Mouse (Mus musculus) MEL (cell line): ENCODE measurements around the gene Ier3. TPM values are rescaled to one million over a fixed set of nuclear protein-coding genes. Genes with fewer than 3 reads are reported as not detected.
A peak's percentile ranks its signal among the peaks of the same experiment; 100 is the strongest.

Source experiments
- DNase-seq: peaks from one replicate; pipeline ENCODE4 v3.0.0; 2011; ENCODE audit warnings: low read depth, low spot score
- H3K27ac ChIP-seq: 2 replicates; pipeline ENCODE4 v1.5.1; 2012; ENCODE audit warnings: low read depth, mild to moderate bottlenecking, control low read depth, low read length, moderate library complexity; ENCODE audit not compliant: control insufficient read depth
- H3K27me3 ChIP-seq, 2 experiments: fragments of 150-350 bp in 1 of 2; sonication (generic) in 1 of 2; 2 replicates each; pipeline ENCODE4 v1.6.1; 2012; ENCODE audit warnings: low read length in 2 of 2, mild to moderate bottlenecking in 2 of 2, improper control_type of control experiment in 1 of 2, moderate library complexity in 1 of 2; ENCODE audit not compliant: insufficient read depth in 2 of 2, control insufficient read depth in 1 of 2
- H3K36me3 ChIP-seq, 2 experiments: 2 replicates each; pipeline ENCODE4 v1.6.1; 2012 to 2014; ENCODE audit warnings: low read length in 2 of 2, improper control_type of control experiment in 1 of 2, inconsistent platforms in 1 of 2, mild to moderate bottlenecking in 1 of 2; ENCODE audit not compliant: insufficient read depth in 2 of 2, control insufficient read depth in 1 of 2
- H3K4me1 ChIP-seq, 2 experiments: fragments of 150-350 bp in 1 of 2; sonication (generic) in 1 of 2; 2 replicates each; pipeline ENCODE4 v1.6.1; 2012; ENCODE audit warnings: low read length in 2 of 2, improper control_type of control experiment in 1 of 2, mild to moderate bottlenecking in 1 of 2; ENCODE audit not compliant: insufficient read depth in 2 of 2, control insufficient read depth in 1 of 2
- H3K4me3 ChIP-seq, 2 experiments: fragments of 150-350 bp in 1 of 2; sonication (generic) in 1 of 2; 2 replicates each; pipeline ENCODE4 v1.5.1; 2012; ENCODE audit warnings: low read depth in 2 of 2, low read length in 2 of 2, mild to moderate bottlenecking in 2 of 2, moderate library complexity in 2 of 2, control low read depth in 1 of 2, improper control_type of control experiment in 1 of 2; ENCODE audit not compliant: control insufficient read depth in 1 of 2, insufficient read depth in 1 of 2
- H3K79me2 ChIP-seq: 2 replicates; pipeline ENCODE4 v1.6.1; 2012; ENCODE audit warnings: mild to moderate bottlenecking, low read length, moderate library complexity; ENCODE audit not compliant: control insufficient read depth, poor library complexity, insufficient read depth
- H3K9ac ChIP-seq: 2 replicates; pipeline ENCODE4 v1.6.1; 2012; ENCODE audit warnings: low read depth, mild to moderate bottlenecking, control low read depth, low read length, moderate library complexity; ENCODE audit not compliant: control insufficient read depth, poor library complexity, severe bottlenecking
- H3K9me3 ChIP-seq: fragments of 150-350 bp; sonication (generic); replicated peaks from 2 replicates; pipeline ENCODE4 v1.6.1; 2012; ENCODE audit warnings: mild to moderate bottlenecking, low read length, improper control_type of control experiment, moderate library complexity; ENCODE audit not compliant: insufficient read depth
- BHLHE40 ChIP-seq: IDR thresholded peaks from 2 replicates; pipeline ENCODE4 v1.6.1; 2012; ENCODE audit warnings: low read depth, mild to moderate bottlenecking, inconsistent platforms, low read length, improper control_type of control experiment, borderline replicate concordance
- CHD1 ChIP-seq: IDR thresholded peaks from 2 replicates; pipeline ENCODE4 v1.6.1; 2012; ENCODE audit warnings: low read depth, mild to moderate bottlenecking, inconsistent platforms, low read length, improper control_type of control experiment
- CHD2 ChIP-seq: IDR thresholded peaks from 2 replicates; pipeline ENCODE4 v1.6.1; 2011; ENCODE audit warnings: low read length, improper control_type of control experiment
- CTCF ChIP-seq, 3 experiments: IDR thresholded peaks in 2 of 3; conservative IDR thresholded peaks in 1 of 3; 2 replicates each; pipeline ENCODE4 v1.5.1; 2011 to 2012; ENCODE audit warnings: low read length in 3 of 3, low read depth in 2 of 3, mild to moderate bottlenecking in 2 of 3, improper control_type of control experiment in 1 of 3, inconsistent platforms in 1 of 3, mixed read lengths in 1 of 3, moderate library complexity in 1 of 3; ENCODE audit not compliant: control insufficient read depth in 1 of 3, insufficient read depth in 1 of 3, poor library complexity in 1 of 3, severe bottlenecking in 1 of 3
- E2F4 ChIP-seq: IDR thresholded peaks from 2 replicates; pipeline ENCODE4 v1.6.1; 2011; ENCODE audit warnings: low read depth, low read length, improper control_type of control experiment, borderline replicate concordance
- ETS1 ChIP-seq: IDR thresholded peaks from 2 replicates; pipeline ENCODE4 v1.6.1; 2012; ENCODE audit warnings: low read depth, mild to moderate bottlenecking, inconsistent platforms, low read length, improper control_type of control experiment, moderate library complexity
- GABPA ChIP-seq: IDR thresholded peaks from 2 replicates; pipeline ENCODE4 v1.6.1; 2012; ENCODE audit warnings: low read depth, mild to moderate bottlenecking, inconsistent platforms, low read length, improper control_type of control experiment, moderate library complexity
- GATA1 ChIP-seq: IDR thresholded peaks from 2 replicates; pipeline ENCODE4 v1.6.1; 2011; ENCODE audit warnings: low read depth, low read length, improper control_type of control experiment
- MAFK ChIP-seq: IDR thresholded peaks from 2 replicates; pipeline ENCODE4 v1.6.1; 2011; ENCODE audit warnings: low read depth, mild to moderate bottlenecking, low read length, improper control_type of control experiment, borderline replicate concordance
- MAX ChIP-seq: IDR thresholded peaks from 2 replicates; pipeline ENCODE4 v1.6.1; 2011; ENCODE audit warnings: low read length, improper control_type of control experiment
- MAZ ChIP-seq: IDR thresholded peaks from 2 replicates; pipeline ENCODE4 v1.6.1; 2012; ENCODE audit warnings: low read depth, mild to moderate bottlenecking, inconsistent platforms, low read length, improper control_type of control experiment
- MEF2A ChIP-seq: IDR thresholded peaks from 2 replicates; pipeline ENCODE4 v1.6.1; 2014; ENCODE audit warnings: low read depth, mild to moderate bottlenecking, inconsistent platforms, low read length, improper control_type of control experiment; ENCODE audit not compliant: poor library complexity, insufficient replicate concordance, severe bottlenecking; ENCODE audit errors: extremely low read depth
- MXI1 ChIP-seq: IDR thresholded peaks from 2 replicates; pipeline ENCODE4 v1.6.1; 2011; ENCODE audit warnings: mild to moderate bottlenecking, low read depth, low read length, improper control_type of control experiment
- MYB ChIP-seq: IDR thresholded peaks from 2 replicates; pipeline ENCODE4 v1.6.1; 2011; ENCODE audit warnings: mild to moderate bottlenecking, low read depth, low read length, improper control_type of control experiment
- MYC ChIP-seq: IDR thresholded peaks from 2 replicates; pipeline ENCODE4 v1.6.1; 2011; ENCODE audit warnings: low read depth, mild to moderate bottlenecking, low read length, improper control_type of control experiment, moderate library complexity
- NELFE ChIP-seq: IDR thresholded peaks from 2 replicates; pipeline ENCODE4 v1.6.1; 2011; ENCODE audit warnings: low read depth, low read length, improper control_type of control experiment
- NRF1 ChIP-seq: IDR thresholded peaks from 2 replicates; pipeline ENCODE4 v1.6.1; 2014; ENCODE audit warnings: low read depth, mild to moderate bottlenecking, inconsistent platforms, low read length, improper control_type of control experiment, moderate library complexity; ENCODE audit not compliant: poor library complexity, insufficient read depth, severe bottlenecking
- POLR2AphosphoS5 ChIP-seq: IDR thresholded peaks from 2 replicates; pipeline ENCODE4 v1.6.1; 2012; ENCODE audit warnings: low read depth, borderline replicate concordance, mild to moderate bottlenecking, inconsistent platforms, low read length, moderate library complexity, mixed read lengths
- SIN3A ChIP-seq: IDR thresholded peaks from 2 replicates; pipeline ENCODE4 v1.6.1; 2012; ENCODE audit warnings: low read length, improper control_type of control experiment, inconsistent platforms
- SMC3 ChIP-seq: IDR thresholded peaks from 2 replicates; pipeline ENCODE4 v1.6.1; 2011; ENCODE audit warnings: low read depth, low read length, improper control_type of control experiment
- TAL1 ChIP-seq: IDR thresholded peaks from 2 replicates; pipeline ENCODE4 v1.6.1; 2012; ENCODE audit warnings: mild to moderate bottlenecking, inconsistent platforms, low read length, moderate library complexity, mixed read lengths
- TBP ChIP-seq: IDR thresholded peaks from 2 replicates; pipeline ENCODE4 v1.8.0; 2011; ENCODE audit warnings: low read depth, low read length, improper control_type of control experiment
- TCF12 ChIP-seq: IDR thresholded peaks from 2 replicates; pipeline ENCODE4 v1.6.1; 2014; ENCODE audit warnings: low read depth, mild to moderate bottlenecking, inconsistent platforms, low read length, improper control_type of control experiment, moderate library complexity
- UBTF ChIP-seq: IDR thresholded peaks from 2 replicates; pipeline ENCODE4 v1.6.1; 2012; ENCODE audit warnings: low read depth, mild to moderate bottlenecking, inconsistent platforms, low read length, improper control_type of control experiment, moderate library complexity, borderline replicate concordance; ENCODE audit not compliant: insufficient read depth
- USF1 ChIP-seq: IDR thresholded peaks from 2 replicates; pipeline ENCODE4 v1.6.1; 2014; ENCODE audit warnings: low read depth, mild to moderate bottlenecking, inconsistent platforms, low read length, improper control_type of control experiment, moderate library complexity
- USF2 ChIP-seq, 2 experiments: IDR thresholded peaks; 2 replicates each; pipeline ENCODE4 v1.6.1; 2011 to 2012; ENCODE audit warnings: improper control_type of control experiment in 2 of 2, low read length in 2 of 2, borderline replicate concordance in 1 of 2, inconsistent platforms in 1 of 2, low read depth in 1 of 2, mild to moderate bottlenecking in 1 of 2; ENCODE audit not compliant: insufficient read depth in 1 of 2
- ZC3H11A ChIP-seq: IDR thresholded peaks from 2 replicates; pipeline ENCODE4 v1.6.1; 2012; ENCODE audit warnings: low read depth, mild to moderate bottlenecking, inconsistent platforms, low read length, improper control_type of control experiment
- ZMIZ1 ChIP-seq: IDR thresholded peaks from 2 replicates; pipeline ENCODE4 v1.6.1; 2012; ENCODE audit warnings: low read depth, mild to moderate bottlenecking, inconsistent platforms, low read length, improper control_type of control experiment, moderate library complexity
- ZNF384 ChIP-seq: IDR thresholded peaks from 2 replicates; pipeline ENCODE4 v1.6.1; 2012; ENCODE audit warnings: low read depth, mild to moderate bottlenecking, inconsistent platforms, low read length, improper control_type of control experiment
- polyA plus RNA-seq, 2 experiments: library from polyadenylated mRNA; stranded (reverse) in 1 of 2; unstranded in 1 of 2; fragments of >175 nt in 1 of 2; fragments of >200 nt in 1 of 2; gene quantifications; 2 replicates each; pipeline versions ENCODE4 v1.2.1 to v1.2.4; 2012; ENCODE audit warnings: low replicate concordance in 2 of 2, low read depth in 1 of 2; ENCODE audit not compliant: insufficient read length in 2 of 2, insufficient read depth in 1 of 2, missing spikeins in 1 of 2
- total RNA-seq: library from RNA; depleted of rRNA; stranded (reverse); fragments of 300-350 nt; gene quantifications from 2 replicates; pipeline ENCODE4 v1.2.3, GENCODE M21; 2012

Gene Ier3
- total and polyA plus RNA-seq, 3 experiments, result 5.5 to 12.2 TPM; not detected in 1

DNA sequence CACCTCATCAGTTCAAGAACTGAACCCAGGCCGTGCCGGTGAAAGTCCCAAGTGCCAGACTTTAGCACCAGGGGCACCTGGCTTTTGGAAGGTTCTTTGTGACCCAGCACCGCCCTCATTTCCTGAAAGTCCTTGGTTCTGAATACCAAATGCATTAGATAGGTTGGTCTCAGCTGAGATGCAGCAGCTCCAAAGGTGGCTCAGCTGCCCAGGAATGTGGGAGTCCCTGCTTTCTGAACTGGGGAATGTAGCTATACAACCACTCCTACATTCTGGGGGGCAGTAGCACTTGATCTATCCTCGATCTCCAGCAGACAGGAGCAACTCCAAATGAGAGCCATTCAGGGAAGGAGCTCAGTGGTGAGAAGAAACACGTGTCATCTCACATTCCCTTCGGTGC is 8.7 kb upstream of the Ier3 start:
- peaks cover 12 to 35% of the 10 kb centered on the region in 2 experiments for H3K4me1 ChIP-seq
- H3K36me3 ChIP-seq, result peaks cover 0 to 20% of the 10 kb centered on the region in 2 experiments; a peak in 2 of 4 replicates
- no peaks in the 10 kb centered on the region for H3K27me3 ChIP-seq
- H3K27ac ChIP-seq, result peak overlapping the region; percentile 20; the same call in 1 of the 2 replicates
- no peak for DNase-seq
- H3K9me3 ChIP-seq, result no peaks in the 10 kb centered on the region
- H3K4me3 ChIP-seq, result no peak overlapping the region
- no peak for TF ChIP-seq UBTF
- no peak for TF ChIP-seq MYB
- no peak for TF ChIP-seq MAZ
- TF ChIP-seq NELFE, result no peak
- no peak for TF ChIP-seq USF1
- no peak for TF ChIP-seq TAL1
- no peak for TF ChIP-seq MAFK
- no peak for TF ChIP-seq SMC3
- no peak for TF ChIP-seq SIN3A
- no peak for TF ChIP-seq ZNF384
- no peak for TF ChIP-seq MEF2A
- TF ChIP-seq MAX, result no peak
- no peak for TF ChIP-seq GATA1
- no peak for TF ChIP-seq CHD2
- TF ChIP-seq BHLHE40, result no peak
- TF ChIP-seq TBP, result no peak
- no peak for TF ChIP-seq ZC3H11A
- no peak for TF ChIP-seq USF2 (IDR thresholded peaks at IDR 0.05; ENCODE audit: borderline replicate concordance in 1 of 2, insufficient read depth in 1 of 2, low read depth in 1 of 2, low read length in 2 of 2)
- no peak for TF ChIP-seq POLR2AphosphoS5
- H3K79me2 ChIP-seq, result no peaks in the 10 kb centered on the region
- H3K9ac ChIP-seq, result no peak overlapping the region

DNA sequence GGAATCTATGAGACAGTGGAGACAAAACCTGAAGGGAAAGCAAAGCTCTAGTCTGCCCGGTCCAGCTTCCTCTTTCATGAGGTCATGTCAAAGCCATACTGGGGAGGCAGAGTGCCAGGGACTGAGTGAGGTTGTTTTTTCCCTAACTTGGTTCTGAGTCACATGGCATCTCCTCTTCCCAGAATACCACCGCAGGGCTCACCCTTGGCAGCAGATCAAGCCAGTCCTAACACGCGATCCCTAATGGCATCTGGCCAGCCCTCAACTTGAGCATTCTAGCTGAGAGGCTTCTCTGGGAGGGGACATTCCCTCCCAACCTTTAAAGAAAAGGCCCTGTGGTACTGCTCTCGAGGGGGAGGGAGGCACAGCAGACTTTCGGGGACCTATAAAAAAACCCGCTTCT is 8.2 kb upstream of the Ier3 start:
- H3K4me3 ChIP-seq, result peak overlapping the region in 1 of 2 experiments; percentile 35; a peak in 2 of 4 replicates
- H3K9me3 ChIP-seq, result no peaks in the 10 kb centered on the region
- H3K27me3 ChIP-seq, result no peaks in the 10 kb centered on the region
- H3K27ac ChIP-seq, result peak overlapping the region; percentile 73
- H3K9ac ChIP-seq, result peak overlapping the region; percentile 63
- H3K4me1 ChIP-seq, result peaks cover 7 to 30% of the 10 kb centered on the region in 2 experiments
- no peaks in the 10 kb centered on the region for H3K79me2 ChIP-seq
- DNase-seq, result peak; percentile 86
- peaks cover 0 to 20% of the 10 kb centered on the region in 2 experiments; a peak in 2 of 4 replicates for H3K36me3 ChIP-seq
- TF ChIP-seq MYC (no peak), NRF1 (no peak), BHLHE40 (peak; percentile 36; the same call in 1 of the 2 replicates), NELFE (no peak), SMC3 (no peak), CHD1 (no peak), MAZ (no peak), MEF2A (no peak), GATA1 (no peak), ETS1 (peak; percentile 85), USF1 (peak; percentile 86), TCF12 (no peak), ZMIZ1 (no peak), CTCF (IDR thresholded peaks at IDR 0.05 in 2 of 3, conservative IDR thresholded peaks at IDR 0.05 in 1 of 3; ENCODE audit: control insufficient read depth in 1 of 3, insufficient read depth in 1 of 3, low read depth in 2 of 3, low read length in 3 of 3, poor library complexity in 1 of 3, severe bottlenecking in 1 of 3) (no peak), MXI1 (peak; percentile 79), TBP (no peak; the same call in 1 of the 2 replicates), USF2 (IDR thresholded peaks at IDR 0.05; ENCODE audit: borderline replicate concordance in 1 of 2, insufficient read depth in 1 of 2, low read depth in 1 of 2, low read length in 2 of 2) (0 out of 4 replicates have a peak, but pooled peaks of 1 of the 2 experiments have one; percentile 40), E2F4 (no peak), GABPA (no peak), ZC3H11A (no peak)
